Mouse (Mus musculus) forebrain, embryonic 13.5 days (tissue): Measurements from ENCODE around the gene Arsa. TPM values are rescaled to one million over a fixed set of nuclear protein-coding genes. Genes with fewer than 3 reads are reported as not detected.
A peak's percentile ranks its signal among the peaks of the same experiment; 100 is the strongest.

Source experiments
- ATAC-seq: fragments of 200-750 bp; cut with Nextera tagmentation; 2 replicates; pipeline ENCODE4 v1.8.0; 2017
- H3K27ac ChIP-seq: fragments of 300-500 bp; sonication (generic); 2 replicates; pipeline ENCODE4 v1.5.1; 2015; ENCODE audit warnings: inconsistent platforms, mild to moderate bottlenecking, moderate library complexity
- H3K27me3 ChIP-seq: fragments of 300-500 bp; sonication (generic); 2 replicates; pipeline ENCODE4 v1.6.1; 2015; ENCODE audit warnings: mild to moderate bottlenecking, inconsistent platforms
- H3K36me3 ChIP-seq: fragments of 300-500 bp; sonication (generic); 2 replicates; pipeline ENCODE4 v1.6.1; 2015; ENCODE audit warnings: mild to moderate bottlenecking, inconsistent platforms; ENCODE audit not compliant: poor library complexity, severe bottlenecking
- H3K4me1 ChIP-seq: fragments of 300-500 bp; sonication (generic); 2 replicates; pipeline ENCODE4 v1.6.1; 2015; ENCODE audit warnings: inconsistent platforms
- H3K4me2 ChIP-seq: fragments of 300-500 bp; sonication (generic); 2 replicates; pipeline ENCODE4 v1.6.1; 2015; ENCODE audit warnings: inconsistent platforms, mild to moderate bottlenecking, moderate library complexity
- H3K4me3 ChIP-seq: fragments of 300-500 bp; sonication (generic); 2 replicates; pipeline ENCODE4 v1.5.1; 2015; ENCODE audit warnings: mild to moderate bottlenecking, inconsistent platforms
- H3K9ac ChIP-seq: fragments of 300-500 bp; sonication (generic); 2 replicates; pipeline ENCODE4 v1.6.1; 2015; ENCODE audit warnings: mild to moderate bottlenecking, inconsistent platforms
- H3K9me3 ChIP-seq: fragments of 300-500 bp; sonication (generic); replicated peaks from 2 replicates; pipeline ENCODE4 v1.6.1; 2016; ENCODE audit warnings: inconsistent platforms
- WGBS: fragments of 180-500 bp; shearing (Covaris S2); methylation state at CpG from one replicate; pipeline ENCODE4 v1.1.7; 2015; 5-methylcytosine and 5-hydroxymethylcytosine counted together
- polyA plus RNA-seq: library from polyadenylated mRNA; unstranded; fragments of >200 nt; fragmentation: Nextera tagmentation; extraction: Ambion mirVana; gene quantifications from 2 replicates; pipeline ENCODE4 v1.2.1, GENCODE M21; 2015

Gene Arsa
- polyA plus RNA-seq, 1 experiment from 2014 or later = 13.7 TPM

DNA sequence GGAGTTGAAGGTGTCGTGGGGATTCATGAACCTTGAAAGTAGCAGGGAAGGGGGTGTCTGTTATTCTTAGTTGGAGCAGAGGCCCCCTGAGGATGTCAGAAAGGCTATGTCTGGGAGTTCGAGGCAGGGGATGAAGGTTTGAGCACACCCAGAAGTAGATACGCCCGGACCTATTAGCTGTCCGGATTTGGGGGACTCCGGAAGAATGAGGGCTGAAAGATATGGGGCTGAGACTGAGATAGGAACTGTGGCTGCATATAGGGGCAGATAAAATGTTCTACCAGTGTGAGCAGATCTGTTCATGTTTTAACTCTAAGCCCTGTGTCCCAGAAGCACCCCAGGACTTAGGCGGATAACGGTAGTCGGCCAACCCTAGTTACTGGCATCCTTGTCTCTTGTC is 27.6 kb upstream of the Arsa start:
- Histone ChIP-seq H3K36me3 (peaks cover 27% of the 10 kb centered on the region), H3K4me1 (peaks cover 14% of the 10 kb centered on the region; the same call in 1 of the 2 replicates), H3K9me3 (no peaks in the 10 kb centered on the region), H3K27ac (no peak overlapping the region), H3K9ac (no peak overlapping the region), H3K27me3 (peaks cover 13% of the 10 kb centered on the region), H3K4me3 (no peak overlapping the region), H3K4me2 (no peak overlapping the region)
- WGBS = 94% methylated on average over 9 of the region's 9 CpGs
- no peak for ATAC-seq

DNA sequence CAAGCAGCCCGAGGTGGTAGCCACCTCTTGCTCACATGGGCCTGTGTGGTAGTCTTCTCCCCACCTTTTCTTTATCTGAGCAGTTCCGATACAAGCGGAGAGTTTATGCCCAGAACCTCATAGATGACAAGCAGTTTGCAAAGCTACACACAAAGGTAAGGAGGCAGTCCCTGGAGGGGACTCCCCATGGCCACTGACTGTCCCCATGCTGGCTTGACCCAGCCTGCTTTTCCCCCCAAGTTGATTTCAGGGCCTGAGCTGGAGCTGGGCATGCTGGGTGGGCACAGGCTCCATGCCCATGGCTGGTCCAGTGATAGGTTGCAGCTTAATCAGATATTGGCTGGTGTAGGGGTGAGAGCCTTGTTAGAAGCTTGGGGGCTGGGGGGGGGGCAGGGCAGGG is 24.1 kb upstream of the Arsa start:
- H3K27ac ChIP-seq = no peak overlapping the region
- ATAC-seq = no peak
- no peak overlapping the region for H3K4me2 ChIP-seq
- H3K4me1 ChIP-seq = peaks cover 32% of the 10 kb centered on the region
- no peaks in the 10 kb centered on the region for H3K9me3 ChIP-seq
- no peak overlapping the region for H3K9ac ChIP-seq
- peaks cover 15% of the 10 kb centered on the region for H3K36me3 ChIP-seq
- no peak overlapping the region for H3K4me3 ChIP-seq
- 81% methylated on average over 3 of the region's 3 CpGs for WGBS
- peaks cover 36% of the 10 kb centered on the region for H3K27me3 ChIP-seq

DNA sequence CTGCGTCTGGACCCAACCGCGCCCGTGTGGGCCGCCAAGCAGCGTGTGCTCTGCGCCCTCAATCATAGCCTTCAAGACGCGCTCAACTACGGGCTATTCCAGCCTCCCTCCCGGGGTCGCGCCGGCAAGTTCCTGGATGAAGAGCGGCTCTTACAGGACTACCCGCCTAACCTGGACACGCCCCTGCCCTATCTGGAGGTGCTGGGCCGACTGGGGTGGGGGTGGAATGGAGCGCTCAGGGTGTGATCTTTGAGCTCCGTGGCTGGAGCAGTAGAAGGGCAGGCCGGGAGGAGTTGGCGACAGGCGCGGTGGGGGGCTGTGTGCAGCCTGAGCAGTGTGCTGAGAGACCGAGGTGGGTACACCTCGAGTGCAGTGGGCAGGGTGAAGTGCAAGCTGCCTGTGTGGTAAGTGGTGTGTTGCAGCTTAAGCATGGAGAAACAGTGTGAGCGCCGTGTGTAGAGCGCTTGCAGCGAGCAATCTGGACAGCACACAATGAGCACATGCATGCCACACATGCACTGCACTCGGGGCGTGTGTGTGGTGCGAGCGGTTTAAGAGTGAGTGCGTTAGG is 23.1 kb upstream of the Arsa start:
- Histone ChIP-seq H3K27me3 (peaks cover 36% of the 10 kb centered on the region), H3K9me3 (no peaks in the 10 kb centered on the region), H3K27ac (no peak overlapping the region), H3K4me2 (peak overlapping the region; percentile 86), H3K36me3 (peaks cover 15% of the 10 kb centered on the region), H3K9ac (peak overlapping the region; percentile 76), H3K4me3 (peak overlapping the region; percentile 73), H3K4me1 (peaks cover 37% of the 10 kb centered on the region)
- ATAC-seq = peak; percentile 63
- WGBS = under 1% methylated on average over 35 of the region's 35 CpGs

DNA sequence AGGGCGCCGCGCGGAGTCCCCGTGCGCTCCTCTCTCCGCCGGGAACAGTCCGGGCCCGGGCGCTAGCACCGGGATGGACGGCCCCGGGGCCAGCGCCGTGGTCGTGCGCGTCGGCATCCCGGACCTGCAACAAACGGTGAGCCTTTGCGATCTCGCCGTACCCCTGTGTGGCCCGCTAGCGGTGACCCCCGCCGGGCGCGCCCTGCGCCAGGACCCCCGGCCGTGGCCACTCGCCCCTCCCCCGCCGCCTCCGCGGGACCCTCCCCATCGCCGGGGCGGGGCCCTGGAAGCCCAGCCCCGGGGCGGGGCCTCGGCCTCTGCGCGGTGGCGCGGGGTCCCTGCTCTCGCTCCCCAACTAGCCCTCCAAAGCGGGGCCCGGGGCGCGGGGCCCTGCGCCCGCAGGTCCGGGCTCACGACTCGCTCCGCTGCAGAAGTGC is 22.6 kb upstream of the Arsa start:
- peak; percentile 80 for ATAC-seq
- Histone ChIP-seq H3K36me3 (peaks cover 15% of the 10 kb centered on the region), H3K4me1 (peaks cover 37% of the 10 kb centered on the region), H3K4me3 (peak overlapping the region; percentile 73), H3K27ac (peak overlapping the region; percentile 44), H3K27me3 (peaks cover 36% of the 10 kb centered on the region), H3K4me2 (peak overlapping the region; percentile 86), H3K9ac (peak overlapping the region; percentile 76), H3K9me3 (no peaks in the 10 kb centered on the region)
- WGBS = 1% methylated on average over 28 of the region's 60 CpGs

DNA sequence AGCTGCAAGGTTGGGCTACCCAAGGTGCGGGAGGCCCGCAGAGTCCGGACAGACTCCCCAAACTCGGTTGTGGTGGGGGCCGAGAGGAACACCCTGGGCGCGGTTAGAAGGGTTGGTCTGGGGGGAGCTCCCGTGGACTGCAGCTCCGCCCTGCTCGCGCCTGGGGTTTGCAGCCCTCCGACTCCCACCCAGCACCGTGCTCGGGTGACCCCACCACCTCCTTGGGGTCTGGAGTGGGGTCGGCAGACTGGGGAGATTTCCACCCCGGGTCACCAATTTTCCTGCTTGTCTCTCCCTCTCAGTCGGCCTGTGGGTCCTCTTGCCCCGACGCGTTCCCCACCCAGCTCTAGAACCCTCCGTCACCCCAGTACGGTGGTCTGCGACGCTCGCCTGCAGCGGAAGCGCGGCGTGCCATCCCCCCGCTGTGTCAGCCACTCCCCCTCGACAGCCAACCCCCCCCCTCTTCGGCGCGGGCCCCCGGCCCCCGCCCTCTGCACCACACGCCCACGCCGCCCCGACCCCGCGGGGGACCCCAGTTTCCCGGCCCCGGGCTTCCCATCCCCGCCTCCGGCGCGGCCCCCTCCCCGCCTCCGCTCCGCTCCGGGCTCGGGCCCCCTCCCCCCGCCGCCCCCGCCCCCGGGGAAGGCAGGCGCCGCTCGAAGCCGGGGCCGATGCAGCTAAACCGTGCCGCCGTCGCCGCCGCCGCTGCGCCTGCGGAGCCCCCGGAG is 21.9 kb upstream of the Arsa start, which contains the start of gene Shank3:
Shank3 (plus strand) TSS at position 663 of the 728 bp plus-strand sequence.
- Histone ChIP-seq H3K27ac (peak within 1 kb of the TSS; percentile 44), H3K9me3 (no peaks in the 10 kb centered on the region), H3K4me2 (peak within 1 kb of the TSS; percentile 86), H3K9ac (peak within 1 kb of the TSS; percentile 76), H3K4me3 (peak within 1 kb of the TSS; percentile 73), H3K27me3 (peaks cover 36% of the 10 kb centered on the region), H3K4me1 (peaks cover 37% of the 10 kb centered on the region), H3K36me3 (peaks cover 14% of the 10 kb centered on the region)
- ATAC-seq = peak; percentile 61
- WGBS = 1% methylated on average over 37 of the region's 72 CpGs

DNA sequence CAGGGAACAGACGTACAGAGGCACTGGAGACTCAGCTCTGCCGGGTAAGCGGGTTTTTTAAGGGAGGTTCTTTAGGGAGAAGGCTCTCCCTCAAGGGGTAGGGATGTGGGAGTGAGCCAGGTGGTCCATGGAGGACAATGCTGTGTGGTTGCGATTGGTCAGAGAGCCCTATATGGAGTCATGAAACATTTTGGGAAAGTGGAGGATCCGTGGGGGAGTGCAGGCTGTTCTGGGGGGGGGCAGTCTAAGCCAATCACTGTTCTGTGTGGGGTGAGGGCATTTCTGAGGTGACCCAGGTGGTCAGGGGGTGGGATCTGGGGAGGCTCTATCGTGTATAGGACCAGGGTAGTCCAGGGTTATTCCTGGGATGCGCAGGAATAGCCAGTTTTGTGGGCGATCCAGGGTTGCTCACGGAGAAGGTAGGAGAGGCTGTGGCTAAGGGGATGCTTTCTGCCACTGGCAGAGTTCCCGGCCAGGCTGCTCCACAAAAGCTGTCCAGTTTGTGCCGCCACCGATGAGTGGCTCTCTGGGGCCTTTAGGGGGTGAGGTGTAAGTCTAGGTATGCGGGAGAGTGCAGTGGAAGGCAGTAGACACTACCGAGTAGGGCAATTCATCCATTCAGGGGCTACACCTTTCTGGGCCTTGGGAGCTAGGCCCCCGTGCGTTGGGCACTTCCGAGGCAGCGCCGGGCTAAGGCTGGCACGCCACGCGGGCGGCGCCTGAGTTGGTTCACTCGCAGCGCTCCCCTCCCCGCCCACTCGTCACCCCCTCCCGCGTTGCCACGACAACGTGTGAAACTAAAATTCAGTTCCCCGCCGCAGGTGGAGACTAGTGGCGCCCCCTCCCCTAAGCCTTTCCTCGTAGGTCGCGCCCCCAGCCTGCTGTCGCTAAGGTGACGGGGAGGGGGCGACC is 21.1 kb upstream of the Arsa start:
- 2% methylated on average over 41 of the region's 41 CpGs for WGBS
- peaks cover 36% of the 10 kb centered on the region for H3K27me3 ChIP-seq
- H3K9ac ChIP-seq = peak overlapping the region; percentile 76
- H3K27ac ChIP-seq = no peak overlapping the region
- peaks cover 6% of the 10 kb centered on the region for H3K36me3 ChIP-seq
- H3K4me3 ChIP-seq = peak overlapping the region; percentile 73
- ATAC-seq = peak; percentile 23
- H3K9me3 ChIP-seq = no peaks in the 10 kb centered on the region
- H3K4me1 ChIP-seq = peaks cover 37% of the 10 kb centered on the region
- peak overlapping the region; percentile 86 for H3K4me2 ChIP-seq

DNA sequence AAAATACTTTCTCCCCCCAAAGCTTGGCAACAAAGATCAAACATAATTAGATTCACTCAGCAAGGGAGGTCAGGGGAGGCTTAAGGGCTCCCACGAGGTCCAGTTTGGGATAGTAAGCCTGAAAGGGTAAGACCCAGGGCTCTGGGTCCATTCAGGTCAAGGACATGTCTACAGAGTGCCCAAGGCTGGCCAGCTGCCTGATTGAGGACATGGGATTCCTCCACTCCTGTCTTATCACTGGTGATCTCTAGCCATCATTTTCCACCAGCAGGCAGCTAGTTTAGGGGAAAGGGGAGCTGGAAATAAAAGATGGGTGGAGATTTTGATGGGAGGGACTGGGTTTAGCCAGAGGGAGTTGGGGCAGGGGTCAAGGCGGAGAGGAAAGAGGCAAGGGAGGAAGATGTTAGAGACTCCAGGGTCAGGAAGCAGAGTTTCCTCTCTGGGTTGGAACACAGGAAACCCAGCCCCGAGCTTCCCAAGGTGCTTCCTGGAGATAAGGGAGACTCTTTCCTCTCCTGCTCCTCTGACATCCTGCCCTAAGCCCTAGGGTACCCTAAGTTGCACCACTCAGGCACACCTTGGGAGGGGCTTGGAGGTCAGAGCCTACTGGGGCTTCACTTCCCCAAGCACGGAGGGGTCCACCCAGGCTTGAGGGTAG is 20.3 kb upstream of the Arsa start:
- Histone ChIP-seq H3K4me3 (no peak overlapping the region), H3K9ac (no peak overlapping the region), H3K27me3 (peaks cover 36% of the 10 kb centered on the region), H3K4me1 (peaks cover 37% of the 10 kb centered on the region), H3K9me3 (0 out of 2 replicates have a peak, but pooled peaks cover 1% of the 10 kb centered on the region), H3K36me3 (no peaks in the 10 kb centered on the region), H3K4me2 (peak overlapping the region; percentile 86; the same call in 1 of the 2 replicates), H3K27ac (no peak overlapping the region)
- ATAC-seq = no peak
- 28% methylated on average over 4 of the region's 4 CpGs for whole genome bisulfite sequencing

DNA sequence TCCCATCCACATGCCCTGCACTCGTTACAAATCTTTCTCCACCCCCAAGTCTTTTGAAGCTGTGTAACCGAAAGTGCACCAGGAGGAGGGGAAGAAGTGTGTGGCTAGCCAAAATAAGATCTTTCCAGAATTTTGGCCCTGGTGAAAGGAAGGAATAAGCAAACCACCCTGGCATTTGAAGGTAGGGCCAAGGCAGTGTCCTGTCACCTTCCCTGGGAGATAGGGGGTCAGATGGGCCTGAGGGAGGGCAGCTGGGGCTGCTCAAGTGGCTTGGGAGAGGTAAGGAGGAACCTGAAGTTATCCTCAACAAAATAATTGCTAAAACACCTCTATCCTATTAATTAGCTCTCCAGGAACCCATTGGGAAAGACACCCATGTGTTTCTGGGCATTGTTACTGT is 19.6 kb upstream of the Arsa start:
- no peaks in the 10 kb centered on the region for H3K36me3 ChIP-seq
- peaks cover 37% of the 10 kb centered on the region for H3K4me1 ChIP-seq
- no peak overlapping the region for H3K9ac ChIP-seq
- 20% methylated on average over 2 of the region's 2 CpGs for WGBS
- 0 out of 2 replicates have a peak, but pooled peaks cover 5% of the 10 kb centered on the region for H3K9me3 ChIP-seq
- no peak overlapping the region for H3K27ac ChIP-seq
- H3K4me2 ChIP-seq = no peak overlapping the region
- no peak overlapping the region for H3K4me3 ChIP-seq
- H3K27me3 ChIP-seq = peaks cover 34% of the 10 kb centered on the region
- ATAC-seq = no peak

DNA sequence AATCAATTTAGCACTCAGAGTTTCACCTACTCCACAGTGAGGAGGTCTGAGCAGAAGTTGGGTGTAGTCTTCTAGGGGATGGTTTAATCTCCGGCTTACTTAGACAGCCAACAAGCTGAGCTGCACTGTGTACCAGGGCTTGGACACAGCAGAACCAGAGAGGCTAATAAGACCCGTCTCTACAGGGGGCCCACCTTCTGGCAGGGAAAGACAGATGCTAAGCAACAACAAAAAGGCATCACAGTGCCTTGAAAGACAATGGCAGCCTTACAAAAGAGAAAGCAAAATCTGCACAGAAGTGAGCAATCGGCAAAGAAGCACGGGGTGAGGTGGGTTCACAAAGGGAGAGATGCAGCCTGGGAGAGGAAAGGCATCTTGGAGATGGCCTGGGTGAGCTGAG is 18.9 kb upstream of the Arsa start:
- 0 out of 2 replicates have a peak, but pooled peaks cover 5% of the 10 kb centered on the region for H3K9me3 ChIP-seq
- H3K27me3 ChIP-seq = peaks cover 28% of the 10 kb centered on the region
- 3% methylated on average over 4 of the region's 4 CpGs for WGBS
- no peak for ATAC-seq
- peaks cover 35% of the 10 kb centered on the region for H3K4me1 ChIP-seq
- H3K27ac ChIP-seq = no peak overlapping the region
- H3K36me3 ChIP-seq = no peaks in the 10 kb centered on the region
- no peak overlapping the region for H3K4me3 ChIP-seq
- H3K9ac ChIP-seq = no peak overlapping the region
- no peak overlapping the region for H3K4me2 ChIP-seq

DNA sequence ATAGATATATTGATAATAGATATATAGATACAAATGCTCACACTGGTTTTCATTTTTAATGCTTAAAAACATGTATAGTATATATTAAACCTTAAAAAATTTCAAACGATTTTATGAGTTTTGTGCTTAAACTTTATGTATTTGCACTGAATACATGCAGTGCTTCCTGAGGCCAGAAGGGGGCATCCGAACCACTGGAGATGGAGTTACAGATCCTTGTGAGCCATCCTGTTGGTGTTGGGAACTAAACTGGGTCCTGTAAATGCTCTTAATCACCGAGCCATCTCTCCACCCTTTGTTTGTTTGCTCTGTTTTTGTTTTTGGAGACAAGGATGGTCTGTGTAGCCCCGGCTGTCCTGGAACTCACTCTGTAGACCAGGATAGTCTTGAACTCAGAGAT is 17.7 kb upstream of the Arsa start:
- H3K9ac ChIP-seq = no peak overlapping the region
- no peak overlapping the region for H3K4me2 ChIP-seq
- H3K27ac ChIP-seq = no peak overlapping the region
- H3K27me3 ChIP-seq = peaks cover 23% of the 10 kb centered on the region
- ATAC-seq = no peak
- 80% methylated on average over 4 of the region's 4 CpGs for WGBS
- H3K4me3 ChIP-seq = no peak overlapping the region
- H3K9me3 ChIP-seq = 0 out of 2 replicates have a peak, but pooled peaks cover 5% of the 10 kb centered on the region
- no peaks in the 10 kb centered on the region for H3K36me3 ChIP-seq
- peaks cover 23% of the 10 kb centered on the region for H3K4me1 ChIP-seq

DNA sequence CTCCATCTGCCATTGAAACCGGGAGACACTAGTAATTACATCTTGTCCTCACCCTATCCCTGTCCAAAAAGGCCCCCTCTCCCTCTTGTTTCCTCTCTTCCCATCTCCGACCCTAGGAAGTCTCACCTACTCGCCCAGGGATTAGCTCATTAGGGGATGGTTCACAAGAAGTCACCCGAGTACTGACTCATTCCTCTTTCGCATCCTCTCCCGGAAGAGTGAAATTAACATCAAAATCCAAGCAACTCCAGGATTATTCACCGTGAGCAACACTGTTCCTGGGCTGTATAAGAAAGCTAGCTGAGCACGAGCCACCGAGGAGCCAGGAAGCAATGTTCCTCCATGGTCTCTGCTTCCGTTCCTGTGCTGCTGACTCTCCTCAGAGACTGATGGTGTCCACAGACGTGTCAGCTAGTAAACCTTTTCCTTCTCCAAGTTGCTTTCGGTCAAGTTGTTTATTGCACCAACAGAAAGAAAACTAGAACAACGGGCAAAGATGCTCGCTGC is 11.4 kb upstream of the Arsa start:
- no peak overlapping the region for H3K4me2 ChIP-seq
- no peak overlapping the region for H3K4me3 ChIP-seq
- no peaks in the 10 kb centered on the region for H3K4me1 ChIP-seq
- 62% methylated on average over 14 of the region's 14 CpGs for WGBS
- H3K36me3 ChIP-seq = no peaks in the 10 kb centered on the region
- no peak for ATAC-seq
- no peak overlapping the region for H3K27ac ChIP-seq
- no peaks in the 10 kb centered on the region; the same call in 1 of the 2 replicates for H3K27me3 ChIP-seq
- H3K9ac ChIP-seq = no peak overlapping the region
- 0 out of 2 replicates have a peak, but pooled peaks cover 5% of the 10 kb centered on the region for H3K9me3 ChIP-seq
